Mouse (Mus musculus) cerebellum, postnatal 25 days (tissue): ENCODE data around the gene Fxyd2.

Experiments used
- DNase-seq, 2 experiments: peaks; one replicate each; pipeline ENCODE4 v3.0.0; 2021; ENCODE audit warnings: mixed read lengths in 2 of 2

Fxyd2 gene

GRCm38 (mm10) chr9:45429951-45430697 lies 30.7 kb downstream of the Fxyd2 start:
- DNase-seq: peak; percentile 81 to 87

GRCm38 (mm10) chr9:45430698-45430959 lies 31.2 kb downstream of the Fxyd2 start:
- DNase-seq: no peak

- peak; percentile 69 to 72 for DNase-seq
These were observed 31.7 kb downstream of the Fxyd2 start for GRCm38 (mm10) chr9:45431150-45431549.

- DNase-seq: peak in 1 of 2 experiments; percentile 46
These were observed 33.2 kb downstream of the Fxyd2 start for GRCm38 (mm10) chr9:45432639-45433038.

- DNase-seq: no peak
These were observed 33.6 kb downstream of the Fxyd2 start for GRCm38 (mm10) chr9:45433119-45433518.

- DNase-seq: no peak
These were observed 34.7 kb downstream of the Fxyd2 start for GRCm38 (mm10) chr9:45434171-45434570.

- peak in 1 of 2 experiments; percentile 54 for DNase-seq
These were observed 39.6 kb downstream of the Fxyd2 start for GRCm38 (mm10) chr9:45439025-45439424.

GRCm38 (mm10) chr9:45440083-45440784 lies 40.8 kb downstream of the Fxyd2 start:
- DNase-seq: no peak

GRCm38 (mm10) chr9:45444251-45444798 lies 44.9 kb downstream of the Fxyd2 start:
- DNase-seq: no peak

- peak; percentile 77 to 83 for DNase-seq
These were observed 50.2 kb downstream of the Fxyd2 start for GRCm38 (mm10) chr9:45449658-45450057.

- no peak for DNase-seq
These were observed 51.9 kb downstream of the Fxyd2 start for GRCm38 (mm10) chr9:45451346-45451745.

- DNase-seq: peak in 1 of 2 experiments; percentile 40
These were observed 54.6 kb downstream of the Fxyd2 start for GRCm38 (mm10) chr9:45454032-45454431.

- DNase-seq: no peak
These were observed 55.6 kb downstream of the Fxyd2 start for GRCm38 (mm10) chr9:45454889-45455610.

- no peak for DNase-seq
These were observed 57.7 kb downstream of the Fxyd2 start for GRCm38 (mm10) chr9:45457200-45457599.

- peak; percentile 63 to 64 for DNase-seq
These were observed 58.9 kb downstream of the Fxyd2 start for GRCm38 (mm10) chr9:45458363-45458762.
